Mouse (Mus musculus) embryonic facial prominence, embryonic 14.5 days (tissue): ENCODE results near the gene Fam84a. TPM values are rescaled to one million over a fixed set of nuclear protein-coding genes. Genes with fewer than 3 reads are reported as not detected.

Experiments used
- ATAC-seq: fragments of 200-750 bp; cut with Nextera tagmentation; 2 replicates; pipeline ENCODE4 v1.8.0; 2017; ENCODE audit warnings: low read depth, moderate number of reproducible peaks, moderate TSS enrichment
- DNase-seq: peaks from one replicate; pipeline ENCODE4 v3.0.0-alpha.2; 2015; ENCODE audit warnings: low spot score
- H3K27ac ChIP-seq: fragments of 300-500 bp; sonication (generic); replicated peaks from 2 replicates; pipeline ENCODE4 v1.5.1; 2014; ENCODE audit warnings: low read depth, mild to moderate bottlenecking, low read length, moderate library complexity
- H3K27me3 ChIP-seq: fragments of 300-500 bp; sonication (generic); replicated peaks from 2 replicates; pipeline ENCODE4 v1.6.1; 2014; ENCODE audit warnings: low read length; ENCODE audit not compliant: control insufficient read depth, insufficient read depth
- H3K36me3 ChIP-seq: fragments of 300-500 bp; sonication (generic); 2 replicates; pipeline ENCODE4 v1.6.1; 2014; ENCODE audit warnings: low read length, mixed read lengths; ENCODE audit not compliant: control insufficient read depth, insufficient read depth
- H3K4me1 ChIP-seq: fragments of 300-500 bp; sonication (generic); 2 replicates; pipeline ENCODE4 v1.6.1; 2014; ENCODE audit warnings: antibody characterized with exemption, low read length; ENCODE audit not compliant: control insufficient read depth, insufficient read depth
- H3K4me2 ChIP-seq: fragments of 300-500 bp; sonication (generic); 2 replicates; pipeline ENCODE4 v1.6.1; 2014; ENCODE audit warnings: low read depth, mild to moderate bottlenecking, low read length, moderate library complexity, mixed read lengths
- H3K4me3 ChIP-seq: fragments of 300-500 bp; sonication (generic); 2 replicates; pipeline ENCODE4 v1.5.1; 2014; ENCODE audit warnings: low read depth, mild to moderate bottlenecking, low read length
- H3K9ac ChIP-seq: fragments of 300-500 bp; sonication (generic); 2 replicates; pipeline ENCODE4 v1.6.1; 2014; ENCODE audit warnings: low read depth, mild to moderate bottlenecking, low read length, moderate library complexity, mixed read lengths
- H3K9me3 ChIP-seq: fragments of 300-500 bp; sonication (generic); 2 replicates; pipeline ENCODE4 v1.6.1; 2016; ENCODE audit warnings: low read length; ENCODE audit not compliant: control insufficient read depth
- WGBS: fragments of 180-500 bp; shearing (Covaris S2); extraction: QIAGEN DNeasy Blood & Tissue Kit; methylation state at CpG from one replicate; pipeline ENCODE4 v1.1.7; 2014; 5-methylcytosine and 5-hydroxymethylcytosine counted together
- polyA plus RNA-seq: library from polyadenylated mRNA; unstranded; fragments of >200 nt; fragmentation: Nextera tagmentation; extraction: Ambion mirVana; gene quantifications from 2 replicates; pipeline ENCODE4 v1.2.1, GENCODE M21; 2014

The Fam84a gene
- 16.4 and 20.8 TPM in 2 replicates for polyA plus RNA-seq

DNA sequence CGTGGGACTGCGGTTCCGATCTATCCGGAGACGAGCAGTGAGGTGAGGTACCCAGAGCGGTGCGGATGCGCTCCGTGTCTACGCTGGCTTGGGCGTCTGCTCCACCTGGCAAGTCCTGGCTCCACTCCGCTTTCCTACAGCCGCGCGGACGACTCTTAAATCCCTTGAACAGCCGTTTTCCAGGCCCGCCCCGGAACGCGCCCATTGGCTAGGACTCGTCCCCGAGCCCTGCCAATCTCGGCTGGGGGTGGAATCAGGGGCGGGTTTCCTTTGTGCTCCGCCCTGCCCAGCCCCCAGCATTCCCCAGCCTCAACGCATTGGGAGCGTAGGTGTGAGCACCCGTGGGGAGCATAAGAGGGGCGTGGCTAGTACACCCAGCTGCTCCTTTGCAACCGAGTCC is at the start of gene Fam84a:
TSS of gene Fam84a (minus strand) at position 134 of the 400 bp plus-strand sequence.
- Histone ChIP-seq H3K9me3 (no peaks in the 10 kb centered on the region), H3K4me1 (peaks cover 26% of the 10 kb centered on the region), H3K4me2 (peak within 1 kb of the TSS; percentile 76), H3K4me3 (peak within 1 kb of the TSS; percentile 56), H3K27me3 (peaks cover 36% of the 10 kb centered on the region), H3K36me3 (no peaks in the 10 kb centered on the region), H3K27ac (no peak within 1 kb of the TSS), H3K9ac (peak within 1 kb of the TSS; percentile 58)
- ATAC-seq (peak; percentile 98), DNase-seq (peak; percentile 98)
- 0% methylated on average over 31 of the region's 31 CpGs for WGBS

DNA sequence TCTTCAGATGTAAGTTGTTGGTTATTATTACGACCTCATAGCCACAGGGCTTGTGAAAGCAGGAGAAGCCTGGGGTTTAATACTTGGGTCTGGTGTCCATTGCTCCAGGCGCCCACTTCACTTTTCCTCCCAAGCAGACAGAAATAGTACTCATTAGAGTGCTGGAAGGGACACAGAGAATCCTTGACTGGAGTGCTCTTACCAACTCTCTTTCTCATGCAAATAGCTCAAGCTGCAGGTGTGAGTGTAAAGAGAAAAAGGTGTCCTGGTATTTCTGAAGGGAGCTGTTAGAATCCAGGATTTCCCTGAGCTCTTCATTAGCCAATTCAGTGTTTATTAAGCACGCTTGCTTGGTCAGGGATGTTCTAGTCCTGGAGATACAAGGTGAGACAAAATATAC is 43.6 kb upstream of the Fam84a start:
- Histone ChIP-seq H3K27me3 (no peaks in the 10 kb centered on the region), H3K9me3 (no peaks in the 10 kb centered on the region), H3K4me3 (no peak overlapping the region), H3K4me1 (no peaks in the 10 kb centered on the region), H3K27ac (no peak overlapping the region), H3K9ac (no peak overlapping the region), H3K36me3 (no peaks in the 10 kb centered on the region), H3K4me2 (no peak overlapping the region)
- ATAC-seq (no peak), DNase-seq (no peak)
- WGBS: 54% methylated on average over 3 of the region's 3 CpGs

DNA sequence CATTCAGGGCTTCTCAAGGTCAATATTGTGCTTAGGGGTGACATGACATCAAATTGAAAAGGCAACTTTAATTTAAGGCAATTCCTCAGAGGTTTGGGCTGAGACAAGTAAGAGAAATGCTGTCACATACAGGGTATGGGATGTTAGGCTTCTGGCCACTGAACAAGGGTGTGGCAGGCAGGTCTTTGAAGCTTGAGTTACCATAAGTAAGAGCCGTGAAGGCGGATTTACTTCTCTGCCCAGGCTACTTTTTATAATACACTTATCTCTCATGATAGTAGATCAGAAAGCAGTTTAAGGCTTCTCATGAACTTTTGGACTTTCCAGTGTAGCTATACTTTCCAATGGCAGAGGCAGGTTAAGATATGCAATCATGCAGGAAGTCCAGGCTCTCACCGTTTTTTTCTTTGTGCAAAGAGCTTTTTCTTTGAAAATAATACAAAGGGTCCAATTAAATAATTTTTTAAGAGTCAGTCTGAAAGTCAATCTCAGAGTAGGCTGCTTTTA is 34.9 kb upstream of the Fam84a start:
- H3K27ac ChIP-seq: no peak overlapping the region
- H3K9ac ChIP-seq: no peak overlapping the region
- DNase-seq: no peak
- H3K36me3 ChIP-seq: no peaks in the 10 kb centered on the region
- no peak overlapping the region for H3K4me3 ChIP-seq
- no peaks in the 10 kb centered on the region for H3K4me1 ChIP-seq
- no peaks in the 10 kb centered on the region for H3K27me3 ChIP-seq
- H3K9me3 ChIP-seq: no peaks in the 10 kb centered on the region
- H3K4me2 ChIP-seq: no peak overlapping the region
- 83% methylated on average over 3 of the region's 3 CpGs for WGBS
- no peak for ATAC-seq

DNA sequence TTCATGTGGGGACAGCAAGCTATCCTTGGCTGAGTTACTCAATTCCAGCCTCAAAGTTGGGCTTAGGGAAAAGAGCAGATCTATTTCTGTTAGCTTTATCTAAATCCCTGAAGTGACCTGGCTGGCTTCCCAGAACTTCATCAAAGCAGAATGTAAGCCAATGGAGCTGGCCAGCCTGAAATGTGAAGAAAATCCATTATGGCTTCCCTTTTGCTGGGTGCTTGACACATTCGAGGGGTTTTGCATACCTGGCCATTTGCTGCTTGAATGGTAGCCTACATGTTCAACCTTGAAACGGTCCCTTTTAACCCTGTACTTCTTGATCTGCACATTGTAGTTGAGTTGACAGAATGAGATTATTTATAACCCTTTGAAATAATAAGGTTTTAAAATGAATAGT is 13.9 kb upstream of the Fam84a start:
- no peaks in the 10 kb centered on the region for H3K27me3 ChIP-seq
- no peak overlapping the region for H3K4me2 ChIP-seq
- DNase-seq (peak; percentile 83), ATAC-seq (no peak)
- H3K9ac ChIP-seq: no peak overlapping the region
- H3K27ac ChIP-seq: no peak overlapping the region
- H3K4me3 ChIP-seq: no peak overlapping the region
- H3K4me1 ChIP-seq: no peaks in the 10 kb centered on the region; the same call in 1 of the 2 replicates
- 48% methylated on average over 2 of the region's 2 CpGs for WGBS
- no peaks in the 10 kb centered on the region for H3K9me3 ChIP-seq
- no peaks in the 10 kb centered on the region for H3K36me3 ChIP-seq

DNA sequence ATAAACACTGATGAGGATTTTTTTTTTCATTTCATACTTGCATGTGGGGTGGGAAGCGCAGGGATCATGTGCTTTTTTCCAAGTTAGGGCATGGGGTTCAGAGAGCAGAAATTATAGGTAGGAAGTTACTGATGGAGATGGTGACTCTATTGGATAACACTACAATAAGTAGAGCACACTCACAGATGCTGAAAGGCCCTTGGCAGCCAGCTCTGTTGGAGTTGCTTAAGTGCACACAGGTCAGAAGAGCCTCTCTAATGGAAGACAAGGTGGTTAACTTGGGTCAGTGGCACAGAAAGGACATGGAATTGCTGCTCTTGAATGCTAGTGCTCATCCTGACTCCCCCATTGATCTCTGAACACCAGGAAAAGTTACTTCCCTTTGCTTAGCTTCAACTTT is 13.1 kb upstream of the Fam84a start:
- DNase-seq (no peak), ATAC-seq (no peak)
- Histone ChIP-seq H3K9ac (no peak overlapping the region), H3K9me3 (no peaks in the 10 kb centered on the region), H3K27ac (no peak overlapping the region), H3K36me3 (no peaks in the 10 kb centered on the region), H3K4me2 (no peak overlapping the region), H3K27me3 (no peaks in the 10 kb centered on the region), H3K4me3 (no peak overlapping the region), H3K4me1 (no peaks in the 10 kb centered on the region; the same call in 1 of the 2 replicates)
- WGBS: 94% methylated on average over 1 of the region's 1 CpGs

DNA sequence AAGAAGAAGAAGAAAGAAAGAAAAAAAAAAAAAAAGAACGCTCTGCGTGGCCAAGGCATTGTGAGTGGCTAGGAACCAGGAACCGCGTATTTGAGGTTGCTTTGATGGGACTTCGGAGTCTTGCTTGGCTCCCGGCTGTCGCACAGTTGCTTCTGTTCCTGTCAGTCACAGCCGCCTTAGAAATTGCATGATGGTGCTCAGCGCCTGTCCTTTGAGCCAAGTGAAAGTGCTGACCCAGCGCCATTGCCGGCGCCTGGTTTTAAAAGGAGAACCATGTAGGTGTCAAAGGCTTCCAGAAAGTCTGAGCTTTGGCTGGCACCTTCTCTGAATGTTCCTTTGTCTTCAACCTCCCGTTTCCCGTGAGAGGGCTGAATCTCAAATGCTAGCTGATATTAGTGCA is 572 bp upstream of the Fam84a start:
- Histone ChIP-seq H3K9ac (peak overlapping the region; percentile 55; the same call in 1 of the 2 replicates), H3K9me3 (no peaks in the 10 kb centered on the region), H3K36me3 (no peaks in the 10 kb centered on the region), H3K27ac (no peak overlapping the region), H3K4me3 (peak overlapping the region; percentile 56), H3K4me2 (peak overlapping the region; percentile 76), H3K4me1 (peaks cover 26% of the 10 kb centered on the region), H3K27me3 (peaks cover 36% of the 10 kb centered on the region)
- DNase-seq (peak; percentile 70), ATAC-seq (peak; percentile 31)
- WGBS: under 1% methylated on average over 13 of the region's 14 CpGs

DNA sequence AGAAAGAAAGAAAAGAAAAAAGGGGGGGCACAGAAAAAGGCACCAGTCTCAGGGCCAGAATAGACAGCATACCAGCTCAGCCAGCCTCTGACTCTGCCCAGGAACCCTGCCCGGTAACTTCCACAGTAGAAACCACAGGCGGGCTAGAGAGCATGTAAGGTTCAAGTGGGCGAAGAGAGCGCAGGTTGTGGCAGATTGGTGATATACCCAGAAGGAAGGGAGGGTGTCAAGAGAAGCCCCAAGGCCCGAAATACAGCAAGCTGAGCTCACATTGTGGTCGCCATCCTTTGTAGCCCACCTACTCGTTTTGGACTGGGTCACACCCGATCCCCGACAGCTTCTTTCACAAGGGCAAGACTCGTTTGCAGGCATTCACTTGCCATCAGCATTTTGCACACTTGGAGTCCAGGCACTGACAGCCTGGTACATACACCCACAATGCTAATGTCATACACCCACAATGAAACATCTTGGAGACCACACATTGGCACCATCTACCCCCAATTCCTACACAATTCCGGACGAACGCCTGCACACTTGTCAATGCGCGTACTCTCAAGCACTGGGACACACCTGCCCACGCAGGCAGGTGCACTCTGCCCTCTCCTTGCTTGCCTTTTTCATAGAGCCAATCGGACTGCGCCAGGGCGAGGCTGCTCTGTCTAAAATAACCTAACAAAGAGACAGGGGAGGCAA is 770 bp downstream of the Fam84a start:
- 6% methylated on average over 19 of the region's 19 CpGs for WGBS
- Histone ChIP-seq H3K9ac (peak overlapping the region; percentile 58), H3K27ac (no peak overlapping the region), H3K36me3 (no peaks in the 10 kb centered on the region), H3K4me3 (peak overlapping the region; percentile 56), H3K9me3 (no peaks in the 10 kb centered on the region), H3K4me1 (peaks cover 26% of the 10 kb centered on the region), H3K4me2 (peak overlapping the region; percentile 76), H3K27me3 (peaks cover 36% of the 10 kb centered on the region)
- DNase-seq (peak; percentile 30), ATAC-seq (peak; percentile 15; the same call in 1 of the 2 replicates)

DNA sequence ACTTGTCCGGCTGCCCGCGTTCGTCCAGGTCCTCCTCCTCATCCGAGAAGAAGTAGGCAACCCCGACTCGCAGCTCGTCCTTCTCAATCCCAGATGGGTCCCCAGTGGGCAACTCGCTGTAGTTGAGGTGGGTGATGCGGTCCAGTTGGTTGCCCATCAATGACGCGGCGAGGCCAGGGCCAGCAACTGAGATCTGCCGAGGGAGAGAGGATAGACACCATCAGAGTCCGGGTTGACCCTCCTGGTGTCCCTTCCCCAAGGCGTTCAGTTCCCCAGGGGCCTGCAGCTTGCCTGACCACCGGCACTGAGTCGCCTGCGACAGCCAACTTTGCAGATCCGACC is 1.3 kb downstream of the Fam84a start:
- peak overlapping the region; percentile 56 for H3K4me3 ChIP-seq
- H3K9ac ChIP-seq: peak overlapping the region; percentile 58
- H3K27ac ChIP-seq: no peak overlapping the region
- H3K4me2 ChIP-seq: peak overlapping the region; percentile 76
- DNase-seq: no peak
- peaks cover 26% of the 10 kb centered on the region for H3K4me1 ChIP-seq
- no peaks in the 10 kb centered on the region for H3K36me3 ChIP-seq
- H3K9me3 ChIP-seq: no peaks in the 10 kb centered on the region
- peaks cover 36% of the 10 kb centered on the region for H3K27me3 ChIP-seq
- no peak for ATAC-seq
- WGBS: 1% methylated on average over 20 of the region's 20 CpGs
